Mouse (Mus musculus): Measurements from ENCODE around the gene Klhl26. TPM values are rescaled to one million over a fixed set of nuclear protein-coding genes. Genes with fewer than 3 reads are reported as not detected.

Klhl26 gene
- polyA plus RNA-seq, 1 experiment from 2014 or later, result 19.3 TPM

GRCm38 (mm10) chr8:70467229-70467725 is 9.5 kb downstream of the Klhl26 start:
- Histone ChIP-seq H3K4me3 (replicated peaks) (no peak overlapping the region), H3K36me3 (peaks cover 4% of the 10 kb centered on the region; the same call in 1 of the 2 replicates), H3K27ac (no peak overlapping the region), H3K9ac (replicated peaks) (no peak overlapping the region), H3K27me3 (no peaks in the 10 kb centered on the region), H3K4me2 (replicated peaks) (no peak overlapping the region), H3K9me3 (no peaks in the 10 kb centered on the region), H3K4me1 (replicated peaks) (peaks cover 20% of the 10 kb centered on the region)
- WGBS, result 83% methylated on average over 5 of the region's 5 CpGs
- no peak for ATAC-seq

DNA sequence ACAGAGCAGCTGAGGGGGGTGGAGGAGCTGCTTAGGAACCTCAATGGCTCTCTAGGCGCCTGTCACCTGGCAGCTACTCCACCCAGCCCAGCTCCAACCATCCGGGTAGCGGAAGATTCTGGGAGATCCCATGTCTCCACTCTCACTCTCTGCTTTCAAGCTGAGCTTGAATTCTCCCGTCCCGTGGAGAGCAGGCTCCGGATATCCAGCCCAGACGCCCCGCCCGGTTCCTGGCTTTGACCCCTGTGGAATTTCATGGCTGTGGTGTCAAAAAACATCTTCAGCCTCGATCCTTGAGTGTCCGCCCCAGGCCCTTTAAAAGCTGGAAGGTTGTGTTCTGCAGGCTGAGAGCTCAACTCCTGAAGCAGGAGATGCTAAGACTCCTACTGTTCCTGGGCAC is 10.0 kb downstream of the Klhl26 start:
- no peak overlapping the region for H3K4me2 ChIP-seq (replicated peaks)
- no peak overlapping the region for H3K27ac ChIP-seq
- no peaks in the 10 kb centered on the region for H3K27me3 ChIP-seq
- H3K4me1 ChIP-seq (replicated peaks), result peaks cover 20% of the 10 kb centered on the region
- H3K9me3 ChIP-seq, result no peaks in the 10 kb centered on the region
- no peak overlapping the region for H3K9ac ChIP-seq (replicated peaks)
- ATAC-seq, result no peak
- H3K4me3 ChIP-seq (replicated peaks), result no peak overlapping the region
- peaks cover 4% of the 10 kb centered on the region; the same call in 1 of the 2 replicates for H3K36me3 ChIP-seq
- 82% methylated on average over 11 of the region's 11 CpGs for WGBS

GRCm38 (mm10) chr8:70466305-70466704 is 10.5 kb downstream of the Klhl26 start:
- H3K4me1 ChIP-seq (replicated peaks), result peaks cover 20% of the 10 kb centered on the region
- WGBS, result 86% methylated on average over 4 of the region's 4 CpGs
- H3K9ac ChIP-seq (replicated peaks), result no peak overlapping the region
- peaks cover 4% of the 10 kb centered on the region; the same call in 1 of the 2 replicates for H3K36me3 ChIP-seq
- H3K27ac ChIP-seq, result no peak overlapping the region
- H3K9me3 ChIP-seq, result no peaks in the 10 kb centered on the region
- ATAC-seq, result no peak
- no peaks in the 10 kb centered on the region for H3K27me3 ChIP-seq
- no peak overlapping the region for H3K4me3 ChIP-seq (replicated peaks)
- no peak overlapping the region for H3K4me2 ChIP-seq (replicated peaks)

- Histone ChIP-seq H3K4me3 (replicated peaks) (no peak overlapping the region), H3K36me3 (peaks cover 4% of the 10 kb centered on the region; the same call in 1 of the 2 replicates), H3K27ac (no peak overlapping the region), H3K9me3 (no peaks in the 10 kb centered on the region), H3K9ac (replicated peaks) (no peak overlapping the region), H3K27me3 (no peaks in the 10 kb centered on the region), H3K4me2 (replicated peaks) (no peak overlapping the region), H3K4me1 (replicated peaks) (peaks cover 20% of the 10 kb centered on the region)
- 96% methylated on average over 4 of the region's 4 CpGs for WGBS
- ATAC-seq, result no peak
Measured at GRCm38 (mm10) chr8:70465701-70466100, 11.1 kb downstream of the Klhl26 start.

DNA sequence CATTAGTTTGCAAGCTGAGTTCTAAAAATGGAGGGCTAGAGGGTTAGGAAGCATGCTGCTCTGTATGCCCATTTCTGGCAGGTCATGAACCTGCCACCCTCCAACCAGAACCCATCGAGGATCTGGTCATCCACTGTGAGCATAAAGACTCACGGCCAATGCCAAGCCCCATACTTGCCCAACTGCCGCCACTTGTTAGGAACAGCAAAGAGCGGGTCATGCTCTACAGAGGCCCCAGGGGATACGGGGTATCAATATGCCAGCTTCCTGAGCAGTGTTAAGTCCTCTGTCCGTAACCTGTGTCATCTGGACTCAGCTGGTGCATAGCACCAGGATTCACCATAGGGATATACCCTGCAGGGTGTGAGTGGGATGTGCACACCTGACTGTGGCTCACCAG is 12.6 kb downstream of the Klhl26 start:
- no peaks in the 10 kb centered on the region for H3K27me3 ChIP-seq
- no peak overlapping the region for H3K27ac ChIP-seq
- no peak overlapping the region for H3K4me3 ChIP-seq (replicated peaks)
- H3K4me2 ChIP-seq (replicated peaks), result no peak overlapping the region
- no peaks in the 10 kb centered on the region for H3K9me3 ChIP-seq
- H3K9ac ChIP-seq (replicated peaks), result no peak overlapping the region
- WGBS, result 92% methylated on average over 6 of the region's 6 CpGs
- no peak for ATAC-seq
- H3K4me1 ChIP-seq (replicated peaks), result peaks cover 9% of the 10 kb centered on the region
- peaks cover 4% of the 10 kb centered on the region; the same call in 1 of the 2 replicates for H3K36me3 ChIP-seq

- H3K27ac ChIP-seq, result no peak overlapping the region
- WGBS, result 72% methylated on average over 4 of the region's 4 CpGs
- peaks cover 6% of the 10 kb centered on the region for H3K4me1 ChIP-seq (replicated peaks)
- peaks cover 4% of the 10 kb centered on the region; the same call in 1 of the 2 replicates for H3K36me3 ChIP-seq
- no peak for ATAC-seq
- H3K27me3 ChIP-seq, result no peaks in the 10 kb centered on the region
- no peaks in the 10 kb centered on the region for H3K9me3 ChIP-seq
- H3K9ac ChIP-seq (replicated peaks), result no peak overlapping the region; the same call in 1 of the 2 replicates
- no peak overlapping the region for H3K4me3 ChIP-seq (replicated peaks)
- no peak overlapping the region for H3K4me2 ChIP-seq (replicated peaks)
Measured at GRCm38 (mm10) chr8:70463306-70463705, 13.5 kb downstream of the Klhl26 start.

GRCm38 (mm10) chr8:70462516-70462813 is 14.3 kb downstream of the Klhl26 start:
- Histone ChIP-seq H3K27ac (no peak overlapping the region), H3K9ac (replicated peaks) (no peak overlapping the region), H3K4me3 (replicated peaks) (no peak overlapping the region), H3K4me2 (replicated peaks) (no peak overlapping the region), H3K4me1 (replicated peaks) (peaks cover 6% of the 10 kb centered on the region), H3K27me3 (no peaks in the 10 kb centered on the region), H3K36me3 (peaks cover 4% of the 10 kb centered on the region; the same call in 1 of the 2 replicates), H3K9me3 (no peaks in the 10 kb centered on the region)
- 92% methylated on average over 8 of the region's 8 CpGs for WGBS
- no peak for ATAC-seq

- ATAC-seq, result peak; percentile 22; the same call in 1 of the 2 replicates
- WGBS, result 91% methylated on average over 16 of the region's 16 CpGs
- no peaks in the 10 kb centered on the region for H3K9me3 ChIP-seq
Measured at GRCm38 (mm10) chr8:70461765-70462515, 14.8 kb downstream of the Klhl26 start.

DNA sequence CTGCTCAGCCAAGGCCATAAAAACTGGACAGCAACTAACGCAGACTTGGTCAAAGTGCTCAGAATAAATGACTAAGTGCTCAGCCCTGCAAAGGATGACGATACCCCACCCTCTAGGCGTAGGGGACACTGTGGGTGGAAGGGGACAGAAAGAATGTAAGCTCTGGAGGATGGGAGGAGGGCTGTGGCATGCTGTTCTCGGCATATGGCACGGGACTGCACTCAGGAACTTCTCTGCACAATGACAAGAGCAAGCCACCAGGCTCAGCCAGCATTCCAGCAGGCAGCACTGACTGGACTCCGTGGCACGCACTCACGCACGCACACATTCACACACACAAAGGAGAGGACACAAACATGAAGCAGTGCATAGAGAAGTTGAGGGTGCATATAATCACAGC is 16.2 kb downstream of the Klhl26 start:
- no peaks in the 10 kb centered on the region for H3K9me3 ChIP-seq
- H3K4me2 ChIP-seq (replicated peaks), result no peak overlapping the region
- H3K27ac ChIP-seq, result no peak overlapping the region
- H3K36me3 ChIP-seq, result no peaks in the 10 kb centered on the region
- no peak for ATAC-seq
- WGBS, result 85% methylated on average over 9 of the region's 9 CpGs
- H3K4me1 ChIP-seq (replicated peaks), result peaks cover 6% of the 10 kb centered on the region
- no peak overlapping the region for H3K4me3 ChIP-seq (replicated peaks)
- no peak overlapping the region for H3K9ac ChIP-seq (replicated peaks)
- H3K27me3 ChIP-seq, result no peaks in the 10 kb centered on the region

More at GRCm38 (mm10) chr8:70461765-70462515, 14.8 kb downstream of the Klhl26 start:
- Histone ChIP-seq H3K4me2 (replicated peaks) (no peak overlapping the region), H3K36me3 (peaks cover 4% of the 10 kb centered on the region; the same call in 1 of the 2 replicates), H3K27ac (no peak overlapping the region), H3K4me1 (replicated peaks) (peaks cover 6% of the 10 kb centered on the region), H3K27me3 (no peaks in the 10 kb centered on the region), H3K9ac (replicated peaks) (no peak overlapping the region), H3K4me3 (replicated peaks) (no peak overlapping the region)

- H3K4me1 ChIP-seq (replicated peaks), result peaks cover 6% of the 10 kb centered on the region
- no peak overlapping the region for H3K4me3 ChIP-seq (replicated peaks)
- WGBS, result 91% methylated on average over 5 of the region's 5 CpGs
- no peak for ATAC-seq
- no peaks in the 10 kb centered on the region for H3K36me3 ChIP-seq
- H3K27ac ChIP-seq, result no peak overlapping the region
- H3K9me3 ChIP-seq, result no peaks in the 10 kb centered on the region
- H3K9ac ChIP-seq (replicated peaks), result no peak overlapping the region
- H3K4me2 ChIP-seq (replicated peaks), result no peak overlapping the region
- no peaks in the 10 kb centered on the region for H3K27me3 ChIP-seq
Measured at GRCm38 (mm10) chr8:70460199-70460598, 16.6 kb downstream of the Klhl26 start.

DNA sequence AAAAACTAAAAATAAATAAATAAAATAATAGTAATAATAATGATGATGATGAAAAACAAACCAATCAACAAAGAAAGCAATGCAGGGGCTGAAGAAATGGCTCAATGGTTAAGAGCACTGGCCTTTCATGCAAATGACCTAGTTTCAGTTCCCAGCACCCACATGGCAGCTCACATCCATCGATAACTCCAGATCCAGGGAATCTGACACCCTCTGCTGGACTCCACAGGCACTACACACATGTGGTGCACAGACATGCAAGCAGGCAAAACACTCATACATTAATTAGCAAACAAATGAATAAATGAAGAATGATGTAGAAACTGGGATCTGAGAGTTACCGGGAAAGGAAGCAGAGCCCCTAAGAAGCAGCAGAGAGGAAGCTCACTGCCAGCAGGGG is 17.1 kb downstream of the Klhl26 start:
- Histone ChIP-seq H3K4me1 (replicated peaks) (peaks cover 6% of the 10 kb centered on the region), H3K9ac (replicated peaks) (no peak overlapping the region), H3K36me3 (no peaks in the 10 kb centered on the region), H3K4me3 (replicated peaks) (no peak overlapping the region), H3K27ac (no peak overlapping the region), H3K4me2 (replicated peaks) (no peak overlapping the region), H3K9me3 (no peaks in the 10 kb centered on the region), H3K27me3 (no peaks in the 10 kb centered on the region)
- no peak for ATAC-seq
- WGBS, result 96% methylated on average over 2 of the region's 2 CpGs

GRCm38 (mm10) chr8:70458462-70458861 is 18.3 kb downstream of the Klhl26 start:
- H3K36me3 ChIP-seq, result no peaks in the 10 kb centered on the region
- WGBS, result 83% methylated on average over 3 of the region's 3 CpGs
- peaks cover 3% of the 10 kb centered on the region for H3K4me1 ChIP-seq (replicated peaks)
- no peak overlapping the region for H3K27ac ChIP-seq
- ATAC-seq, result no peak
- H3K9ac ChIP-seq (replicated peaks), result no peak overlapping the region
- H3K27me3 ChIP-seq, result no peaks in the 10 kb centered on the region
- H3K4me3 ChIP-seq (replicated peaks), result no peak overlapping the region
- no peaks in the 10 kb centered on the region for H3K9me3 ChIP-seq
- H3K4me2 ChIP-seq (replicated peaks), result no peak overlapping the region
